Mouse (Mus musculus) liver, embryonic 16.5 days (tissue): ENCODE results near the gene Serpina12. TPM values are rescaled to one million over a fixed set of nuclear protein-coding genes. Genes with fewer than 3 reads are reported as not detected.

ENCODE experiments used
- ATAC-seq: fragments of 200-750 bp; cut with Nextera tagmentation; 2 replicates; pipeline ENCODE4 v1.8.0; 2017; ENCODE audit warnings: low read depth, mild to moderate bottlenecking, moderate number of reproducible peaks, moderate library complexity
- H3K27ac ChIP-seq: fragments of 300-500 bp; sonication (generic); 2 replicates; pipeline ENCODE4 v1.5.1; 2014; ENCODE audit warnings: mild to moderate bottlenecking, low read length
- H3K27me3 ChIP-seq: fragments of 300-500 bp; sonication (generic); 2 replicates; pipeline ENCODE4 v1.6.1; 2014; ENCODE audit warnings: low read depth, low read length, mixed read lengths; ENCODE audit not compliant: control insufficient read depth, insufficient read depth
- H3K36me3 ChIP-seq: fragments of 300-500 bp; sonication (generic); 2 replicates; pipeline ENCODE4 v1.6.1; 2014; ENCODE audit warnings: mild to moderate bottlenecking; ENCODE audit not compliant: control insufficient read depth, insufficient read depth
- H3K4me1 ChIP-seq: fragments of 300-500 bp; sonication (generic); 2 replicates; pipeline ENCODE4 v1.6.1; 2014; ENCODE audit warnings: low read depth, low read length, mixed read lengths; ENCODE audit not compliant: control insufficient read depth
- H3K4me2 ChIP-seq: fragments of 300-500 bp; sonication (generic); 2 replicates; pipeline ENCODE4 v1.6.1; 2014; ENCODE audit warnings: low read depth, low read length, mixed read lengths
- H3K4me3 ChIP-seq: fragments of 300-500 bp; sonication (generic); 2 replicates; pipeline ENCODE4 v1.5.1; 2014; ENCODE audit warnings: low read depth, mild to moderate bottlenecking, low read length
- H3K9ac ChIP-seq: fragments of 300-500 bp; sonication (generic); 2 replicates; pipeline ENCODE4 v1.6.1; 2014; ENCODE audit warnings: low read depth, low read length
- H3K9me3 ChIP-seq: fragments of 300-500 bp; sonication (generic); replicated peaks from 2 replicates; pipeline ENCODE4 v1.6.1; 2016; ENCODE audit warnings: low read length; ENCODE audit not compliant: control insufficient read depth
- WGBS: fragments of 180-500 bp; shearing (Covaris S2); extraction: QIAGEN DNeasy Blood & Tissue Kit; methylation state at CpG from one replicate; pipeline ENCODE4 v1.1.7; 2014; ENCODE audit not compliant: insufficient replicate concordance; 5-methylcytosine and 5-hydroxymethylcytosine counted together
- polyA plus RNA-seq: library from polyadenylated mRNA; unstranded; fragments of >200 nt; fragmentation: Nextera tagmentation; extraction: Ambion mirVana; gene quantifications from 2 replicates; pipeline ENCODE4 v1.2.1, GENCODE M21; 2015

The Serpina12 gene
- 0.07 TPM in 1 of 2 replicates, not detected in the other for polyA plus RNA-seq

DNA sequence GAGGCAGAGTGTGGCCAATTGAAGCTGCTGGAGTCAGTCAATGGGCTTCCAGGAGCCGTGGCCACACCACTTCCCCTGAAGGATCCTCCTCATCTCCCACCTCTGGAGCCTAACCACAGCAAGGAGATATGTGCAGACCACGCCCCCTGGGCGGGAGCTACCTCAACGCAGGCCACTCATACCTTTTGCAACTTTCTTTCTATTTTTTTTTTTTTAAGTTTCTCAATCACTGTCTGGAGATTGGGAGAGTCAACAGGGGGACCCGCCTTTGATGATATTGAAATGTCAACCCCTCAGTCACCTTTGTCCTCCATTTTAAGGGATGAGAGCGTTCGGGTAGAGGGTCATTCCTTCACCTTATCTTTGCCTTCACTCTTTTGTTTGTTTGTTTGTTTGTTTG is at the start of gene Serpina12:
Gene Serpina12 (minus strand): TSS at position 101 of the 400 bp plus-strand sequence.
- no peaks in the 10 kb centered on the region; the same call in 1 of the 2 replicates for H3K4me1 ChIP-seq
- ATAC-seq: no peak
- no peak within 1 kb of the TSS for H3K9ac ChIP-seq
- no peaks in the 10 kb centered on the region for H3K9me3 ChIP-seq
- no peak within 1 kb of the TSS for H3K4me3 ChIP-seq
- H3K4me2 ChIP-seq: no peak within 1 kb of the TSS
- WGBS: 58% methylated on average over 7 of the region's 7 CpGs
- no peaks in the 10 kb centered on the region for H3K27me3 ChIP-seq
- no peak within 1 kb of the TSS for H3K27ac ChIP-seq
- no peaks in the 10 kb centered on the region for H3K36me3 ChIP-seq

GRCm38 (mm10) chr12:104091303-104091702 is 47.1 kb upstream of the Serpina12 start:
- H3K27me3 ChIP-seq: no peaks in the 10 kb centered on the region
- H3K9ac ChIP-seq: no peak overlapping the region
- no peak overlapping the region for H3K4me3 ChIP-seq
- no peak for ATAC-seq
- no peak overlapping the region for H3K27ac ChIP-seq
- H3K36me3 ChIP-seq: no peaks in the 10 kb centered on the region
- H3K4me1 ChIP-seq: no peaks in the 10 kb centered on the region; the same call in 1 of the 2 replicates
- no peak overlapping the region for H3K4me2 ChIP-seq
- WGBS: 56% methylated on average over 1 of the region's 1 CpGs
- H3K9me3 ChIP-seq: no peaks in the 10 kb centered on the region

GRCm38 (mm10) chr12:104090119-104090518 is 45.9 kb upstream of the Serpina12 start:
- 42% methylated on average over 2 of the region's 2 CpGs for WGBS

GRCm38 (mm10) chr12:104072286-104072685 is 28.0 kb upstream of the Serpina12 start:
- H3K4me2 ChIP-seq: no peak overlapping the region
- no peaks in the 10 kb centered on the region; the same call in 1 of the 2 replicates for H3K4me1 ChIP-seq
- 44% methylated on average over 5 of the region's 5 CpGs for WGBS
- ATAC-seq: no peak
- H3K36me3 ChIP-seq: no peaks in the 10 kb centered on the region
- H3K9me3 ChIP-seq: no peaks in the 10 kb centered on the region
- no peaks in the 10 kb centered on the region for H3K27me3 ChIP-seq
- H3K4me3 ChIP-seq: no peak overlapping the region
- H3K9ac ChIP-seq: no peak overlapping the region
- no peak overlapping the region for H3K27ac ChIP-seq

More at GRCm38 (mm10) chr12:104090119-104090518, 45.9 kb upstream of the Serpina12 start:
- Histone ChIP-seq H3K4me3 (no peak overlapping the region), H3K4me2 (no peak overlapping the region), H3K9ac (no peak overlapping the region), H3K9me3 (no peaks in the 10 kb centered on the region), H3K4me1 (no peaks in the 10 kb centered on the region; the same call in 1 of the 2 replicates), H3K36me3 (no peaks in the 10 kb centered on the region), H3K27ac (no peak overlapping the region), H3K27me3 (no peaks in the 10 kb centered on the region)
- peak; percentile 74 for ATAC-seq

- ATAC-seq: no peak
- no peak overlapping the region for H3K4me3 ChIP-seq
- H3K4me1 ChIP-seq: no peaks in the 10 kb centered on the region
- no peaks in the 10 kb centered on the region for H3K9me3 ChIP-seq
- H3K4me2 ChIP-seq: no peak overlapping the region
- no peaks in the 10 kb centered on the region for H3K27me3 ChIP-seq
- 13% methylated on average over 1 of the region's 1 CpGs for WGBS
- no peak overlapping the region for H3K9ac ChIP-seq
- H3K27ac ChIP-seq: no peak overlapping the region
- no peaks in the 10 kb centered on the region for H3K36me3 ChIP-seq
Observed at GRCm38 (mm10) chr12:104071708-104072107, 27.5 kb upstream of the Serpina12 start.

DNA sequence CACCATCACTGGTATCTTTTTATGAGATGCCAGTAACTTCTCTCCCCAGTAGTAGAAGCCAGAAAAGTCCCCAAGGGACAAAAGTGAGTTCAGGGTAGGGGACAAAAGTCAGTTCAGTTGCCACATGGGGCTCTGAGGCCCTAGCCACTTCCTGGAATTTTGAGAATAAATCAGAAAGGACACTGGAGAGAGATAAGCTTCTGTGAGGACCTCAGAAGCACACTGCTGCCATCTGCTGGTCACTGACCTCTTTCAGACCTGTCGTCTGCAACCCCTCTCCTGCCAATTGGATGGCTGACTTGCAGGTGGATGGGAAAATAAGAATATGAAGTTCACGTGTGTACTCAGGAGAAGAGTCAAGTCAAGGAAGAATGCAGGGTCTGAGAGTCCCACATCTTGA is 25.4 kb upstream of the Serpina12 start:
- ATAC-seq: peak; percentile 40; the same call in 1 of the 2 replicates
- no peak overlapping the region for H3K27ac ChIP-seq
- WGBS: 3% methylated on average over 2 of the region's 2 CpGs

DNA sequence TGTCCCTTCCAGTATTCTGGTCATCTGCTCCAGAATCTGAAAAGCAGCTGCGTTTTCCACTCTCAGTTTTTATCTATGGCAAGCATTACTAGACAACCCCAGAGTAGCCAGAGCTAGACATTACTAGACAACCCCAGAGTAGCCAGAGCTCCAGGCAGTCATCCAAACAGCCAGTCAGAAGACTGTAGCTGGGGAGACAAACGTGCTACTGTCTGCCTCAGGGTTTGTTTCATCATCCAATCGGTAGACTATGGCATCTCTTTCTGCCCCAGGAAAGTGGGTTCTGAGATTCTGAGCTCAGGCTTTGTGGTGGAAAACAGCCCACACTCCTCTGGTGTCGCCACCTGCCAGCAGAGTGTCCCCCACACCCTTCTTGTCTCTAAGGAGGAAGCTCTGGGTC is 23.3 kb upstream of the Serpina12 start:
- Histone ChIP-seq H3K27me3 (no peaks in the 10 kb centered on the region), H3K4me3 (no peak overlapping the region), H3K9me3 (no peaks in the 10 kb centered on the region), H3K36me3 (no peaks in the 10 kb centered on the region), H3K9ac (no peak overlapping the region), H3K27ac (no peak overlapping the region), H3K4me1 (no peaks in the 10 kb centered on the region), H3K4me2 (no peak overlapping the region)
- WGBS: 15% methylated on average over 4 of the region's 4 CpGs
- peak; percentile 56 for ATAC-seq

More for the DNA sequence above, 25.4 kb upstream of the Serpina12 start:
- no peaks in the 10 kb centered on the region for H3K36me3 ChIP-seq
- no peak overlapping the region for H3K4me2 ChIP-seq
- H3K4me3 ChIP-seq: no peak overlapping the region
- H3K9ac ChIP-seq: no peak overlapping the region
- no peaks in the 10 kb centered on the region for H3K4me1 ChIP-seq
- no peaks in the 10 kb centered on the region for H3K27me3 ChIP-seq
- H3K9me3 ChIP-seq: no peaks in the 10 kb centered on the region

DNA sequence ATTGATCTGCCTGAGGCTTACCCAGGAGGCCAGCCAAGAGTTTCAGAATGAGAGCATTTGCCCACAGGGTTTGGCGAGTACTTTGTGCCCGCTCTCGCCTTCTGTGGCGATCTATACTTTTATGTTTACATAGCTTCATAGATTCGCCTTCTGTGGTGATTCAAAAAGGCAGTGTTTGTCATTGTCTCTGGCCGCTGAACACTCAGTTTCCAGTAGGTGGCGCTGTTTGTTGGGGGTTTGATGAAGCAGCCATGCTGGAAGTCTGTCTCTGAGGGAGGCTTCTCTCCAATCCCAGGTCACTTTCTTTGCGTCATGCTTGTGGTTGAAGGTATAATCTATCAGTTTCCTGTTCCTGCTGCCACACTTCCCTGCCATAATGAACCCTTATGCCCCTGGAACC is 22.0 kb upstream of the Serpina12 start:
- no peaks in the 10 kb centered on the region for H3K36me3 ChIP-seq
- no peaks in the 10 kb centered on the region for H3K4me1 ChIP-seq
- no peaks in the 10 kb centered on the region for H3K27me3 ChIP-seq
- H3K27ac ChIP-seq: no peak overlapping the region
- ATAC-seq: peak; percentile 17; the same call in 1 of the 2 replicates
- H3K9me3 ChIP-seq: no peaks in the 10 kb centered on the region
- H3K4me2 ChIP-seq: no peak overlapping the region
- no peak overlapping the region for H3K4me3 ChIP-seq
- no peak overlapping the region for H3K9ac ChIP-seq
- WGBS: 11% methylated on average over 8 of the region's 8 CpGs

GRCm38 (mm10) chr12:104064996-104065395 is 20.8 kb upstream of the Serpina12 start:
- Histone ChIP-seq H3K4me2 (no peak overlapping the region), H3K27ac (no peak overlapping the region), H3K27me3 (no peaks in the 10 kb centered on the region), H3K4me3 (no peak overlapping the region), H3K36me3 (no peaks in the 10 kb centered on the region), H3K4me1 (no peaks in the 10 kb centered on the region), H3K9ac (no peak overlapping the region), H3K9me3 (no peaks in the 10 kb centered on the region)
- WGBS: 57% methylated on average over 4 of the region's 4 CpGs
- ATAC-seq: no peak
